Mouse (Mus musculus) myocyte (in vitro differentiated cells): ENCODE results near the gene Slc20a1. TPM values are rescaled to one million over a fixed set of nuclear protein-coding genes. Genes with fewer than 3 reads are reported as not detected.

Experiments
- H3K27me3 ChIP-seq: one replicate; pipeline ENCODE4 v1.6.1; 2011; ENCODE audit not compliant: control insufficient read depth, insufficient read depth, insufficient read length
- H3K36me3 ChIP-seq: one replicate; pipeline ENCODE4 v1.6.1; 2011; ENCODE audit not compliant: control insufficient read depth, insufficient read depth
- H3K4me2 ChIP-seq: one replicate; pipeline ENCODE4 v1.6.1; 2011; ENCODE audit warnings: low read depth, control low read depth
- H3K4me3 ChIP-seq: one replicate; pipeline ENCODE4 v1.5.1; 2011; ENCODE audit warnings: mild to moderate bottlenecking, control low read depth, moderate library complexity
- H3K79me2 ChIP-seq: one replicate; pipeline ENCODE4 v1.6.1; 2011; ENCODE audit not compliant: control insufficient read depth, insufficient read depth
- H3ac ChIP-seq: one replicate; pipeline ENCODE4 v1.6.1; 2011; ENCODE audit not compliant: control insufficient read depth, insufficient read length
- CEBPB ChIP-seq: IDR thresholded peaks from 2 replicates; pipeline ENCODE4 v1.6.1; 2011; ENCODE audit warnings: mild to moderate bottlenecking, moderate library complexity; ENCODE audit not compliant: poor library complexity, insufficient read depth, severe bottlenecking
- E2F4 ChIP-seq: IDR thresholded peaks from one replicate; pipeline ENCODE4 v1.6.1; 2011; ENCODE audit warnings: mild to moderate bottlenecking, control low read depth, moderate library complexity; ENCODE audit not compliant: insufficient read depth
- MAX ChIP-seq: IDR thresholded peaks from one replicate; pipeline ENCODE4 v1.6.1; 2011; ENCODE audit warnings: low read depth, mild to moderate bottlenecking, control low read depth
- MYOD1 ChIP-seq, 3 experiments: IDR thresholded peaks; one replicate each; pipeline ENCODE4 v1.6.1; 2011; ENCODE audit warnings: control low read depth in 2 of 3, low read depth in 2 of 3, mild to moderate bottlenecking in 2 of 3, moderate library complexity in 1 of 3; ENCODE audit not compliant: insufficient read length in 2 of 3, control insufficient read depth in 1 of 3
- MYOG ChIP-seq, 3 experiments: IDR thresholded peaks; one replicate each; pipeline ENCODE4 v1.6.1; 2011; ENCODE audit warnings: control low read depth in 2 of 3, low read depth in 2 of 3, mild to moderate bottlenecking in 2 of 3; ENCODE audit not compliant: insufficient read length in 2 of 3, control insufficient read depth in 1 of 3, insufficient read depth in 1 of 3
- POLR2A ChIP-seq: IDR thresholded peaks from one replicate; pipeline ENCODE4 v1.6.1; 2011; ENCODE audit warnings: low read depth, mild to moderate bottlenecking, control low read depth, moderate library complexity; ENCODE audit not compliant: insufficient read length
- POLR2AphosphoS2 ChIP-seq: IDR thresholded peaks from one replicate; pipeline ENCODE4 v1.6.1; 2011; ENCODE audit warnings: low read depth, control low read depth; ENCODE audit not compliant: insufficient read length
- REST ChIP-seq: IDR thresholded peaks from one replicate; pipeline ENCODE4 v1.6.1; 2011; ENCODE audit warnings: mild to moderate bottlenecking, control low read depth, moderate library complexity; ENCODE audit not compliant: insufficient read depth, insufficient read length
- SRF ChIP-seq: IDR thresholded peaks from one replicate; pipeline ENCODE4 v1.6.1; 2011; ENCODE audit warnings: low read depth; ENCODE audit not compliant: control insufficient read depth, insufficient read length
- TCF12 ChIP-seq: IDR thresholded peaks from one replicate; pipeline ENCODE4 v1.6.1; 2011; ENCODE audit warnings: mild to moderate bottlenecking, control low read depth; ENCODE audit not compliant: poor library complexity, insufficient read depth, severe bottlenecking
- TCF3 ChIP-seq: IDR thresholded peaks from one replicate; pipeline ENCODE4 v1.6.1; 2011; ENCODE audit warnings: low read depth, control low read depth; ENCODE audit not compliant: insufficient read length
- USF1 ChIP-seq: IDR thresholded peaks from one replicate; pipeline ENCODE4 v1.6.1; 2011; ENCODE audit warnings: low read depth, mild to moderate bottlenecking, control low read depth, moderate library complexity
- polyA plus RNA-seq: library from polyadenylated mRNA; unstranded; fragments of >200 nt; fragmentation: generic; extraction: Trizol; gene quantifications from one replicate; pipeline ENCODE4 v1.2.1, GENCODE M21; 2012; ENCODE audit warnings: missing spikeins

Gene Slc20a1
- polyA plus RNA-seq, 1 experiment: 41.7 TPM

DNA sequence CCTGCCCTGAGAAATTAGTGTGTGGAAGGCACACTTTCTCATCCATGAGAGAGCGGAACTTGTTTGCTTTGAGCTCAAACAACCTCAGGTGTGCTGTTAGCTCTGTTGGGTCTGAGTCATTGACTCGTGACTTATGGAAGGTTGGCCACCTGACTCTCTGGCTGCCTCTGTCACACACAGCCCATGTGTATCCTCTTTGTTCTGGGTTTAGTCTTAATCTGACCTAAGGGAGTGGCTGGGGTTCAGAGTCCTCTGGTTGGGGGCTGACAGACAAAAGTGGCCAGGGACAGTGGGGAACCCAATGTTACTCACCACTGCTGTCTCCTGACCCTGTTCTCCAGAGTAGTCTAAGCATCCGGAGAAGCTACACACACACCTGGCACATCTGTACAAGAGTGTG lies 59.5 kb downstream of the Slc20a1 start:
- no peak overlapping the region for H3ac ChIP-seq
- H3K36me3 ChIP-seq: no peaks in the 10 kb centered on the region
- H3K79me2 ChIP-seq: no peaks in the 10 kb centered on the region
- no peak for TF ChIP-seq E2F4
- no peak for TF ChIP-seq SRF
- TF ChIP-seq MYOD1 (IDR thresholded peaks at IDR 0.05; ENCODE audit: control insufficient read depth in 1 of 3, insufficient read length in 2 of 3, low read depth in 2 of 3): no peak
- TF ChIP-seq TCF3: no peak
- TF ChIP-seq POLR2AphosphoS2: no peak
- TF ChIP-seq CEBPB: no peak
- TF ChIP-seq USF1: no peak
- TF ChIP-seq REST: no peak
- no peak for TF ChIP-seq MAX
- no peak for TF ChIP-seq TCF12
- TF ChIP-seq MYOG (IDR thresholded peaks at IDR 0.05; ENCODE audit: control insufficient read depth in 1 of 3, insufficient read depth in 1 of 3, insufficient read length in 2 of 3, low read depth in 2 of 3): no peak
- TF ChIP-seq POLR2A: no peak
- no peak overlapping the region for H3K4me3 ChIP-seq
- no peaks in the 10 kb centered on the region for H3K27me3 ChIP-seq
- no peak overlapping the region for H3K4me2 ChIP-seq

DNA sequence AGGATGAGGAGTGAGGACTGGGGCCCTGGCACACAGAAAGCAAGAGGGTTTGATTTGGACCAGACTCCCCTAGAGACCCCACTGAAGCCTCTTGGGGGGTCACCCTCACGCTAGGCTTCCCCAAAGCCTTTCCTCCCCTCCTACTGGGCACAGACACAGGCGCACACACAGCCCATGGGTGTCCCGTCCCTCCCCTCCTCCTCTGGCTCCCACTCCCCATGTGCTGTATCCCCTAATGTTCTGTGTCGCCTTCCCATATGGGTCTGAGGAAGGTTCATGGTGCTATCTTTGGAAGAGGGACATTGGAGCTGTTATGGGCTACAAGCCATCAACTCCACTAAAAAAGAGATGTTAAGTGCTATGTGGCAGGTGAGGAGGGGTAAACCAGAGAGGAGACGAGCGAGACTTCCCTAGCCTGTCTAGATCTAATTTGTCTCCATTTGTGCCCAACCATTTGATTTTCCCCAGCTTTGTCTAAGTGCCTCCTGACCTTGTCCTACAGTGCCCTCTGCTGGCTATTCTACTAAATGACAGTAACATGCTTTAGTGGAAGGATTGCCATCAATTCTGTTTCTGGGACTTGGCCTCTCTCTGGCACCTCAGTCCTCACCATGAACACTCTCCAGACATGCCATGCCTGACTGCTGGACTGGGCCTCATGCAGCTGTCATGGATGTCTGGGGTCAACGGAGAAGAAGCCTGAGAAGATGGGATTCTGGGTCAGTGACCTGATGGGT lies 60.1 kb downstream of the Slc20a1 start:
- no peaks in the 10 kb centered on the region for H3K27me3 ChIP-seq
- H3K36me3 ChIP-seq: no peaks in the 10 kb centered on the region
- H3K4me3 ChIP-seq: no peak overlapping the region
- TF ChIP-seq E2F4 (no peak), REST (no peak), USF1 (no peak), MYOD1 (IDR thresholded peaks at IDR 0.05; ENCODE audit: control insufficient read depth in 1 of 3, insufficient read length in 2 of 3, low read depth in 2 of 3) (no peak), TCF3 (no peak), SRF (no peak), TCF12 (no peak), MAX (no peak), MYOG (IDR thresholded peaks at IDR 0.05; ENCODE audit: control insufficient read depth in 1 of 3, insufficient read depth in 1 of 3, insufficient read length in 2 of 3, low read depth in 2 of 3) (no peak), POLR2AphosphoS2 (no peak), CEBPB (no peak), POLR2A (no peak)
- H3K4me2 ChIP-seq: no peak overlapping the region
- no peaks in the 10 kb centered on the region for H3K79me2 ChIP-seq
- H3ac ChIP-seq: no peak overlapping the region

DNA sequence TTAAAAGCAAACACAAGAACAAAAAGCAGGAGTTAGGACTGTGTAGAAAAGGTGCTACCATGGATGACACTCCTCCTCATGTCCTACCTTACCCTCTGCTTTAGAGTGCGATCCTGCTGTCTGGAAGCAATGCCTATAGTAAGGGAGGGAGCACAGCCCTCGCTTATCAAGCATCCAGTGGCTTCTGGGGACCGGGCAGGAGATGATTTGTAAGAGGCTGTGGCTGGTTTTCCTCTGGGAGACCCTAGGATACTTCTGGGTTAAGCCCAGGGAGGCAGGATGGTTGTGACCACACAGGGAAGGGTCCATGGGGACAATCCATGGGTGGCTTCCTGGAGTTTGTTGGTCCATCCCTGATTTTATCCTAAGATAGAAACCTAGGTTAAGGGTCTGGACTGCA lies 62.1 kb downstream of the Slc20a1 start:
- H3K36me3 ChIP-seq: no peaks in the 10 kb centered on the region
- TF ChIP-seq POLR2A (no peak), POLR2AphosphoS2 (no peak), USF1 (no peak), CEBPB (no peak), MYOG (IDR thresholded peaks at IDR 0.05; ENCODE audit: control insufficient read depth in 1 of 3, insufficient read depth in 1 of 3, insufficient read length in 2 of 3, low read depth in 2 of 3) (no peak), TCF12 (no peak), REST (no peak), SRF (no peak), TCF3 (no peak), E2F4 (no peak), MYOD1 (IDR thresholded peaks at IDR 0.05; ENCODE audit: control insufficient read depth in 1 of 3, insufficient read length in 2 of 3, low read depth in 2 of 3) (no peak), MAX (no peak)
- no peaks in the 10 kb centered on the region for H3K27me3 ChIP-seq
- H3ac ChIP-seq: no peak overlapping the region
- no peaks in the 10 kb centered on the region for H3K79me2 ChIP-seq
- no peak overlapping the region for H3K4me2 ChIP-seq
- no peak overlapping the region for H3K4me3 ChIP-seq

Other genes with a start within 250 kb of the Slc20a1 start
- gene Zc3h6, start 231.4 kb upstream of the Slc20a1 start, polyA plus RNA-seq: 1.6 TPM
- 2.8 TPM for gene Gm10762, start 231.0 kb upstream of the Slc20a1 start, polyA plus RNA-seq
- gene Vinac1, start 150.6 kb upstream of the Slc20a1 start, polyA plus RNA-seq: 0.06 TPM
- 9.9 TPM for gene Ttl, start 132.8 kb upstream of the Slc20a1 start, polyA plus RNA-seq
- gene Polr1b, start 97.8 kb upstream of the Slc20a1 start, polyA plus RNA-seq: 15.6 TPM
- gene Chchd5, start 69.1 kb upstream of the Slc20a1 start, polyA plus RNA-seq: 36.8 TPM
- gene Ckap2l, start 98.4 kb downstream of the Slc20a1 start, polyA plus RNA-seq: 9.9 TPM
- not detected for gene Il1a, start 111.2 kb downstream of the Slc20a1 start, polyA plus RNA-seq
- gene Il1b, start 172.4 kb downstream of the Slc20a1 start, polyA plus RNA-seq: 0.47 TPM